Mouse (Mus musculus) stomach, postnatal 0 days (tissue): Measurements from ENCODE around the gene Ldlrap1. TPM values are rescaled to one million over a fixed set of nuclear protein-coding genes. Genes with fewer than 3 reads are reported as not detected.

ENCODE experiments used
- ATAC-seq: fragments of 200-750 bp; cut with Nextera tagmentation; 2 replicates; pipeline ENCODE4 v1.8.0; 2017; ENCODE audit not compliant: low FRiP score, low TSS enrichment
- DNase-seq: peaks from one replicate; pipeline ENCODE4 v3.0.0-alpha.2; 2016; ENCODE audit warnings: low spot score
- H3K27ac ChIP-seq: fragments of 300-500 bp; sonication (generic); replicated peaks from 2 replicates; pipeline ENCODE4 v1.5.1; 2014; ENCODE audit warnings: mild to moderate bottlenecking, control low read depth
- H3K27me3 ChIP-seq: fragments of 300-500 bp; sonication (generic); 2 replicates; pipeline ENCODE4 v1.6.1; 2014; ENCODE audit warnings: low read length; ENCODE audit not compliant: control insufficient read depth, insufficient read depth
- H3K36me3 ChIP-seq: fragments of 300-500 bp; sonication (generic); 2 replicates; pipeline ENCODE4 v1.6.1; 2014; ENCODE audit warnings: low read length, mixed read lengths; ENCODE audit not compliant: control insufficient read depth, insufficient read depth
- H3K4me1 ChIP-seq: fragments of 300-500 bp; sonication (generic); replicated peaks from 2 replicates; pipeline ENCODE4 v1.6.1; 2014; ENCODE audit warnings: antibody characterized with exemption; ENCODE audit not compliant: control insufficient read depth, insufficient read depth
- H3K4me2 ChIP-seq: fragments of 300-500 bp; sonication (generic); replicated peaks from 2 replicates; pipeline ENCODE4 v1.6.1; 2014; ENCODE audit warnings: low read depth, mild to moderate bottlenecking, control low read depth, moderate library complexity
- H3K4me3 ChIP-seq: fragments of 300-500 bp; sonication (generic); 2 replicates; pipeline ENCODE4 v1.5.1; 2014; ENCODE audit warnings: low read depth, low read length, control low read depth
- H3K9ac ChIP-seq: fragments of 300-500 bp; sonication (generic); 2 replicates; pipeline ENCODE4 v1.6.1; 2014; ENCODE audit warnings: mild to moderate bottlenecking, low read length, control low read depth, mixed read lengths
- H3K9me3 ChIP-seq: fragments of 300-500 bp; sonication (generic); 2 replicates; pipeline ENCODE4 v1.6.1; 2016; ENCODE audit warnings: low read length; ENCODE audit not compliant: control insufficient read depth
- CTCF ChIP-seq: IDR thresholded peaks from 2 replicates; pipeline ENCODE4 v1.5.1; 2016; ENCODE audit warnings: antibody characterized with exemption, low read depth, mild to moderate bottlenecking, moderate library complexity
- EP300 ChIP-seq: optimal IDR thresholded peaks from 2 replicates; pipeline ENCODE3; 2016; ENCODE audit warnings: antibody characterized with exemption
- WGBS: fragments of 180-500 bp; shearing (Covaris S2); extraction: QIAGEN DNeasy Blood & Tissue Kit; methylation state at CpG from one replicate; pipeline ENCODE4 v1.1.7; 2014; 5-methylcytosine and 5-hydroxymethylcytosine counted together
- polyA plus RNA-seq: library from polyadenylated mRNA; unstranded; fragments of >200 nt; fragmentation: Nextera tagmentation; extraction: Ambion mirVana; gene quantifications from 2 replicates; pipeline ENCODE4 v1.2.1, GENCODE M21; 2015

The Ldlrap1 gene
- polyA plus RNA-seq, 1 experiment from 2014 or later = 18.8 TPM

GRCm38 (mm10) chr4:134736147-134736546 lies 31.7 kb downstream of the Ldlrap1 start:
- DNase-seq = no peak
- WGBS = 52% methylated on average over 7 of the region's 7 CpGs
- TF ChIP-seq EP300 (no peak), CTCF (no peak)
- Histone ChIP-seq H3K4me3 (no peak overlapping the region), H3K27me3 (no peaks in the 10 kb centered on the region), H3K4me1 (peaks cover 6% of the 10 kb centered on the region), H3K36me3 (no peaks in the 10 kb centered on the region), H3K9ac (no peak overlapping the region), H3K27ac (no peak overlapping the region), H3K4me2 (no peak overlapping the region), H3K9me3 (no peaks in the 10 kb centered on the region)
- no peak for ATAC-seq

DNA sequence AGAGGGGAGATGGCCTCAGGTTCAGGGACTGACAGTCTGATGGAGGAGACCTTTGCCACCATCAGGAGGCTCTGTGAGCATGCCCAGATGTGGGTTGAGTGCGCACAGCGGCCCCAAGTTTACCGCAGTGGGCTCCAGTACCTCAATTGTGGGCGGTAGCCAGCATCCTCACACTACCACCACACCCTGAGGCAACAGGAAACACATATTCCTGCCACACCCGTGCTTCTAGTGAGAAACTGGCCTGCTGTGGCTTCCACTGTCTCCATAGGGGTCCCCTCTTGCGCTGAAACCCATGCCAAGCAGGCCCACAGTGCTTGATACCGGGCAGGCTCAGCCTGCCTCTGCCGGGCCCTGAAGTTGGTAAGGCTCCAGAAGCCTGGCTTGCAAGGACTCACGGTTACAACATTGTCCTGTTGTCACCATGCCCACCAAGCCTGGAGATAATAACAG lies 33.2 kb downstream of the Ldlrap1 start:
- DNase-seq (no peak), ATAC-seq (peak; percentile 70)
- Histone ChIP-seq H3K4me2 (0 out of 2 replicates have a peak overlapping the region, but pooled peaks have one; percentile 2), H3K4me3 (no peak overlapping the region), H3K27ac (peak overlapping the region; percentile 91), H3K9me3 (no peaks in the 10 kb centered on the region), H3K27me3 (no peaks in the 10 kb centered on the region), H3K9ac (no peak overlapping the region), H3K4me1 (peaks cover 8% of the 10 kb centered on the region), H3K36me3 (no peaks in the 10 kb centered on the region)
- no peak for TF ChIP-seq CTCF
- TF ChIP-seq EP300 = no peak
- WGBS = 38% methylated on average over 9 of the region's 9 CpGs

- DNase-seq = peak; percentile 91
- Histone ChIP-seq H3K9ac (no peak overlapping the region), H3K4me2 (0 out of 2 replicates have a peak overlapping the region, but pooled peaks have one; percentile 18), H3K4me1 (peaks cover 8% of the 10 kb centered on the region), H3K27me3 (no peaks in the 10 kb centered on the region), H3K27ac (peak overlapping the region; percentile 91), H3K36me3 (no peaks in the 10 kb centered on the region), H3K9me3 (no peaks in the 10 kb centered on the region), H3K4me3 (no peak overlapping the region)
- peak; percentile 95 for ATAC-seq
- 7% methylated on average over 13 of the region's 13 CpGs for WGBS
- TF ChIP-seq CTCF (no peak), EP300 (peak; percentile 89)
Measured at GRCm38 (mm10) chr4:134734038-134734628, 33.7 kb downstream of the Ldlrap1 start.

DNA sequence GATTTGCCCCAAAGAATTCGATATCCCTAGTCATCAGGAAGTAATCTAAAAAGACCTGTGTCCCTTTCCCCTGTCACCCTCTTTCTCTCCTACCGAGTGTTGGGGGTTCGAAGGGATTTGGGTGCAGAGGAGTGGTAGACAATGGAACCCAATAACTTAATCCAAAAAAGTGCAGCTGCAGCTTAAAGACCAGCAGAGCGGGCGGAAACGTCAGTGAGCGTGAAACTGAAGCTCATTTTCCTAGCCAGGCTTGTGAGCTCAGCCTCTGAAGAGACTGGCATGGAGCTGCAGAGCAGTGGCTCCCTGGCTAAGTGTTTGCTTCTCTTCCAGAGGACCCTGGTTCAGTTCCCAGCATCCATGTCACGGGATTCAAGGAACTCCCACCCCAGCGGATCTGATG lies 34.5 kb downstream of the Ldlrap1 start:
- no peaks in the 10 kb centered on the region for H3K27me3 ChIP-seq
- no peak for TF ChIP-seq EP300
- no peak for TF ChIP-seq CTCF
- ATAC-seq (no peak), DNase-seq (no peak)
- no peak overlapping the region for H3K27ac ChIP-seq
- WGBS = 53% methylated on average over 9 of the region's 9 CpGs
- peaks cover 8% of the 10 kb centered on the region for H3K4me1 ChIP-seq
- H3K9me3 ChIP-seq = no peaks in the 10 kb centered on the region
- no peak overlapping the region for H3K4me3 ChIP-seq
- H3K36me3 ChIP-seq = no peaks in the 10 kb centered on the region
- no peak overlapping the region for H3K4me2 ChIP-seq
- no peak overlapping the region for H3K9ac ChIP-seq

DNA sequence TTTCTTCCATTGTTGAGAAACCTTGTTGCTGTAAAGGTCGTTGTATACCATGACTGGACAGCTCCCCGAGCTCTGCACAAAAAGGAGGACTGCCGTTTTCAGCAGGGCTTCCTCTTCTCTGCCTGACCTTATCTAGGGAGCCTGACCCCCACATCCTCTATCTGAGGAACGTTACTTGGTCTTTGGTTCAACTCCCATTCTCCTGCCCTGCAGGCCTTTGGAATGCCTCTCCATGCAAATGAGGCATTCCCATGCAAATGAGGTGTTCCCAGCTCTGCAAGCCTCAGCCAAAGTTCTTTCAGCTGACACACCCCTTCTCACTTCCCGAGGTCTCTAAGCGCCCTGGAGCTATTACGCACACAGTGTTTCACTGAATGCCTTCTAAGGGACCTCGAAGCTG lies 37.7 kb downstream of the Ldlrap1 start:
- Histone ChIP-seq H3K4me3 (no peak overlapping the region), H3K9ac (no peak overlapping the region), H3K4me1 (peaks cover 8% of the 10 kb centered on the region), H3K36me3 (no peaks in the 10 kb centered on the region), H3K27ac (no peak overlapping the region), H3K9me3 (no peaks in the 10 kb centered on the region), H3K4me2 (no peak overlapping the region), H3K27me3 (no peaks in the 10 kb centered on the region)
- DNase-seq (peak; percentile 39), ATAC-seq (no peak)
- no peak for TF ChIP-seq EP300
- no peak for TF ChIP-seq CTCF
- WGBS = 14% methylated on average over 8 of the region's 8 CpGs

- Histone ChIP-seq H3K27ac (no peak overlapping the region), H3K36me3 (no peaks in the 10 kb centered on the region), H3K4me1 (0 out of 2 replicates have a peak, but pooled peaks cover 2% of the 10 kb centered on the region), H3K4me2 (no peak overlapping the region), H3K9ac (no peak overlapping the region), H3K9me3 (no peaks in the 10 kb centered on the region), H3K27me3 (no peaks in the 10 kb centered on the region), H3K4me3 (no peak overlapping the region)
- ATAC-seq (peak; percentile 62), DNase-seq (peak; percentile 36)
- TF ChIP-seq EP300 = no peak
- TF ChIP-seq CTCF = peak; percentile 63
- WGBS = 72% methylated on average over 13 of the region's 13 CpGs
Measured at GRCm38 (mm10) chr4:134725735-134726345, 42.0 kb downstream of the Ldlrap1 start.
